Mouse (Mus musculus) large intestine, adult 2 months (tissue): ENCODE measurements around the gene Upk2. TPM values are rescaled to one million over a fixed set of nuclear protein-coding genes. Genes with fewer than 3 reads are reported as not detected.
"Not testable (repeated sequence)": the region's sequence is repeated elsewhere in the genome, so short reads cannot be mapped to it uniquely, and the experiment has no call there.

ENCODE experiments used
- DNase-seq: peaks from one replicate; pipeline ENCODE4 v3.0.0-alpha.2; 2012; ENCODE audit warnings: low read depth, low spot score
- WGBS: fragments of 180-500 bp; shearing (Covaris S2); methylation state at CpG from one replicate; pipeline ENCODE4 v1.1.7; 2018; 5-methylcytosine and 5-hydroxymethylcytosine counted together
- polyA plus RNA-seq: library from polyadenylated mRNA; depleted of rRNA; stranded (reverse); fragments of >200 nt; gene quantifications from 2 replicates; pipeline ENCODE4 v1.2.3, GENCODE M21; 2012

Upk2 gene
- polyA plus RNA-seq, 1 experiment, result not detected

- DNase-seq, result no peak
- 95% methylated on average over 3 of the region's 3 CpGs for WGBS
Measured at GRCm38 (mm10) chr9:44475936-44476335, 21.2 kb upstream of the Upk2 start.

GRCm38 (mm10) chr9:44474327-44474726, 19.6 kb upstream of the Upk2 start:
- 25% methylated on average over 1 of the region's 1 CpGs for WGBS
- DNase-seq, result no peak

- 67% methylated on average over 3 of the region's 3 CpGs for WGBS
Measured at GRCm38 (mm10) chr9:44473184-44473583, 18.4 kb upstream of the Upk2 start.

GRCm38 (mm10) chr9:44468800-44469199, 14.0 kb upstream of the Upk2 start:
- no peak for DNase-seq
- 47% methylated on average over 2 of the region's 2 CpGs for WGBS

More at GRCm38 (mm10) chr9:44473184-44473583, 18.4 kb upstream of the Upk2 start:
- DNase-seq, result no peak

GRCm38 (mm10) chr9:44468224-44468623, 13.4 kb upstream of the Upk2 start:
- WGBS, result 23% methylated on average over 7 of the region's 7 CpGs
- no peak for DNase-seq

GRCm38 (mm10) chr9:44461950-44462349, 7.2 kb upstream of the Upk2 start:
- WGBS, result 72% methylated on average over 5 of the region's 5 CpGs
- no peak for DNase-seq

DNA sequence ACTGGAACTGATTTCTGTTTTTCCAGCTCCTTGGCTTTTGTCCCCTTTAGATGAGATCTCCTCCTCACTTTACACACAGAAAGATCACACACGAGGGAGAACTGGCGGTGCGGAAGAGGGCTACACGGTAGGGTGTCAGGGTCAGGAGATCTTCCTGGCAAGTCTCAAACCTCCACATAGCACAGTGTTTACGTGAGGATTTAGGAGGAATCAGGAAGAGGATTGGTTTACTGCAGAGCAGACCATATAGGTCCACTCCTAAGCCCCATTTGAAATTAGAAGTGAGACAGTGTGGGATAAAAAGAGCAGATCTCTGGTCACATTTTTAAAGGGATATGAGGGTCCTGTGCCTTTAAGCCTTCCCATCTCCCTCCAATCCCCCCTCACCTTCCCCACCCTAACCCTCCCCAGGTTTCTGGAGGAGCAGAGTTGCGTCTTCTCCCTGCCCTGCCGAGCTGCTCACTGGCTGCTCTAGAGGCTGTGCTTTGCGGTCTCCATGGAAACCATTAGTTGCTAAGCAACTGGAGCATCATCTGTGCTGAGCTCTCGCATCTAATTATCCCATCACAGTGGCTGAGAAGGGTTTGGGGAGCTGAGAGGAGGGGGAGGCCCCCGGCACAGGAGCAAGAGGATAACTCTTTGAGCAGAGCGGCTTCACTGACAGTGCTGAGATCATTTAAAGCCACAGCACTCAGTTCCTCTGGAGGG, 2.4 kb upstream of the Upk2 start:
- WGBS, result 21% methylated on average over 11 of the region's 11 CpGs
- DNase-seq, result no peak

- WGBS, result 16% methylated on average over 14 of the region's 14 CpGs
- DNase-seq, result peak; percentile 47
Measured at GRCm38 (mm10) chr9:44454132-44454890, 465 bp downstream of the Upk2 start.

GRCm38 (mm10) chr9:44450387-44450786, 4.4 kb downstream of the Upk2 start:
- no peak for DNase-seq

GRCm38 (mm10) chr9:44444402-44445025, 10.3 kb downstream of the Upk2 start:
- DNase-seq, result not testable (repeated sequence)
- WGBS, result 85% methylated on average over 7 of the region's 7 CpGs

DNA sequence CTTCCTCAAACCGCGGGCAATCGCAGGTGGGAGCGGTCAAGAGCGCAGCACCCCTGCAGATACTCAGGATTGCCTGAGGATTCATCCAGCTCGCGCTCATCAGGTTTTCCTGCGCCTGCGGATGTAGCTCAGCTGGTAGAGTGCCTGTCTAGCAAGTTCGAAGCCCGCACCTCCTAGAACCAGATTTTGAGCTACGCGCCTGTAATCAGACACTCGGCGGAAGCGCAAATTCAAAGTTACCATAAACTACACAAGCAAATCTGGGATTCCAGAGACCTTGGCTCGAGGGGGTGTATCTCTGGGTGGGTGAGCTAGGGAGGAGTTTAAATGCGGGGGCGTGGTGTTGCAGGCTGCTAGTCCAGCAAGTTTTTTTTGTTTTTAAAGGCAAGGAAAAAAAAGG, 13.8 kb downstream of the Upk2 start, which contains the start of gene Foxr1:
TSS of gene Foxr1 (minus strand) at position 176 of the 400 bp plus-strand sequence.
- DNase-seq, result no peak
- WGBS, result 71% methylated on average over 19 of the region's 19 CpGs

DNA sequence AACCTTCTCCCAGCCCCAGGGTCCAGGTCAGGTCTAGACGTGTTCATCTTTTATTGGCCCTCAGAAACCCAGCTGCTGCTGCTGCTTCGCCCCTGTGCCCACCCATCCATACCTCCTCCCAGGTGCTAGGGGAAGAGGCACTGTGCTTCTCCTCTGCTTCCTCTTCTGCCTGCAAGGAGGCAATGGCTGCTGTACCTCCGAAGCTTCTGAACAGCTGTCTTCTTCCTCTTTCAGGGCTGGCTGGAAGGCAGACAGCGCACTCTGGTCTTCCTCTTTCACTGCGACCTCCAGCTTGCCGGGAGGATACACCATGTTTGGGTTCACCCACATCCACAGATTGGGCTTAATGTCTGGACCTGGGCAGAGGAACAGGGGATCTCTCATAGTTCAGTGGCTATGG, 19.0 kb downstream of the Upk2 start:
- WGBS, result 60% methylated on average over 6 of the region's 6 CpGs

DNA sequence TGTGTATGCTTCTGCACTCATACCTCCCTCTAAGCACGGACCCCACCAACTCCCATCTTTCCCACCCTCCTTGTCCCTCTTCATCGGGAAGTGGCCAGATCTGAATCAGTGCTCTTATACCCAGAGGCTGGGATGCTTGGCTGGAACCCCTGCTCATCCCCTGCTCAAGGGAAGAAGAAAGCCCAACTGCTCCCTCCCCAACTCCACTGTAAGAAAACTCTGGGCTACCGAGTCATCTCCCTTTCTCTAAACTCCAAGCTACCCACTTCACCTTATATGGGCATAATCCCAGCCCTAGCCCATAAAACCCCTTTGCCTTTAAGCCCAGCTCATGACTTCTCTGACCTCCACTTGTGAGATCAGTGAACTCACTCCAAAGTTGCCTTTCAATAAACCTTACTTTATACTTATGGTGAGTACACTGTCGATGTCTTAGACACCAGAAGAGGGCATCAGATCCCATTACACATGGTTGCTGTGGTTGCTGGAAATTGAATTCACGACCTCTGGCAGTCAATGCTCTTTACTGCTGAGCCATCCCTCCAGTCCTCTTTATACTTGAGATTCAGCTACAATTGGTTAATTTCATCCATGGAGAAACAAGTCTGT, 22.1 kb downstream of the Upk2 start:
- 38% methylated on average over 5 of the region's 5 CpGs for WGBS
- DNase-seq, result no peak

More for the DNA sequence above, 19.0 kb downstream of the Upk2 start:
- DNase-seq, result no peak

DNA sequence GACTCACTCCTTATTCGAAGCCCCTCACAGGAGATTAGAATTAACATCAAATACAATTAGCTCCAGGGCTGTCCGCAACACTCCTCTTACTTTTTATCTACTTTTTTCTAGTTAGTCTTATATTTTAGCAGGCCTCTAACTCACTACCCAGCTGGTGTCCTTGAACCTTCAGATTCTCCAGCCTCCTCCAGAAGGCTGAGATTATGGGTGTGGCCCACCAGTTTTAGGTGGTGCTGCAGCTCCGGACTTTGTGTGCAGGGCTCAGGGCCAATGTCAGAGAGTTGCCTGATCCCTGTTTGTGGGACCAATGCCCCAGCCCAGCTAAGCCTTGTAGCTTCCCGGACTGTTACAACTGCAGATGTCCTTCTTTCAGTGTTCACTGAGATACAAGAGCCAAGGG, 31.2 kb downstream of the Upk2 start:
- no peak for DNase-seq
- WGBS, result 55% methylated on average over 4 of the region's 4 CpGs

DNA sequence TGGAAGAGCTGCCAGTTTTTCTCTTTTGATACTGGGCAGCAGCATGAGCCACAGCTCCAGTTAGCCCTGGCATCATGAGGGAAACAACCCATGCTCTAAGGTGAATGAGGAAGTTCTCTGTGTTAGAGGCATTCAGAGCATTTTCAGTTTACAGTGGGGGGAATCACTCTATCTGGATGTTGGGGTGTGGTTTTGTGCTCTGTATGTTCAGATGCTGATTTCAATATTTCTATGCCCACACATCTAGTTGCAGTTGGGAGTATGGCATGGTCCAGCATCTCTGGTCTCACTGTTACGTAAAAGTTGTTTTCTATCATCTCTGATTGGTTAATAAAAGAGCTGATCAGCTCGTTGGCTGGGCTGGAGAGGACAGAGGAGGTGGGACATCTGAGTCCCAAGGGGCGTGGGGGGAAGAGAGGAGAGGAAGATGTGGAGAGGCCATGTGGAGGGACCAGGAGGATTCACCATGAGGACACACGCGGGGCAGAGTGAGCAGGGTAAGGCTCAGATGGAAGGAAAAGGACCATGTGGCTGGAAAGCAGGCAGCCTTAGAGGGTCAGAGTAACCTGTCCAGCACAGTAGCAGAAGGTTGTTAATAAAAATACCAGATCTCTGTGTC, 34.4 kb downstream of the Upk2 start:
- WGBS, result 64% methylated on average over 5 of the region's 5 CpGs
- DNase-seq, result no peak

DNA sequence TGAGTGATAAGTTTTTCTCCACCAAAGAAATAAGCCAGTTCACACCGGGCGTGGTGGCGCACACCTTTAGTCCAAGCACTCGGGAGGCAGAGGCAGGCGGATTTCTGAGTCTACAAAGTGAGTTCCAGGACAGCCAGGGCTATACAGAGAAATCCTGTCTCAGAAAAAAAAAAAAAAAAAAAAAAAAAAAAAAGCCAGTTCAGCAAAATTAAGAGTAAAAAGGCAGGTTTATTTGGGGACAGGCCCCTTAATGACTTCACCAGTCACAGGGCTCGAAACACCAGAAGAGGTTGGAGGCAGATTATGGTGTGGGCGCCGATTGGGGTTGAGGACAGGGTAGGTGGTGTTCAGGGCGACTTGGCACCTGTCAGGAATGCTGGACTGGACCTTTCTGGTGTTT, 35.0 kb downstream of the Upk2 start:
- WGBS, result 94% methylated on average over 9 of the region's 9 CpGs
- DNase-seq, result not testable (repeated sequence)

GRCm38 (mm10) chr9:44418519-44419385, 36.0 kb downstream of the Upk2 start, which contains the start of gene Ccdc84:
Gene Ccdc84, minus strand, starts transcription at chr9:44418569.
- WGBS, result 72% methylated on average over 14 of the region's 14 CpGs

GRCm38 (mm10) chr9:44417892-44418363, 36.8 kb downstream of the Upk2 start:
- DNase-seq, result peak; percentile 71

More at GRCm38 (mm10) chr9:44418519-44419385, 36.0 kb downstream of the Upk2 start, which contains the start of gene Ccdc84:
- no peak for DNase-seq

More at GRCm38 (mm10) chr9:44417892-44418363, 36.8 kb downstream of the Upk2 start:
- under 1% methylated on average over 38 of the region's 38 CpGs for WGBS
